Mouse (Mus musculus): ENCODE measurements around the gene Fopnl.
A peak's percentile ranks its signal among the peaks of the same experiment; 100 is the strongest.

Fopnl gene

DNA sequence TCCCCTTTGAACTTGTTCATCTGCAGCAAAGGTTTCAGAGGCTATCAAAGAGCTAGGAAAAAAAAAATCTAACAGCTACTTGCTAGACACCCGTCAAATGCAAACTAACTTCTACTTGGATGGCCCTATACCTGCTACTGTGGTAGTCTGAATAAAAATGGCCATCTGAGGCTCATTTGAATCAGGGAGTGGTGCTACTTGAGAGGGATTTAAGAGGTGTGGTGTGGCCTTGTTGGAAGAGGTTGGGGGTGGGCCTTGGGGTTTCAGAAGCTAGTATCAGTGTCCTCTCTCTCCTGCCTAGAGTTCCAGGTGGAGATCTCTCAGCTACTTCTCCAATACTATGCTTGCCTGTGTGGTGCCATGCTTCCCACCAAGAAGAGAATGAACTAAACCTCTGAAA, 10.8 kb downstream of the Fopnl start:
- no peak for DNase-seq

DNA sequence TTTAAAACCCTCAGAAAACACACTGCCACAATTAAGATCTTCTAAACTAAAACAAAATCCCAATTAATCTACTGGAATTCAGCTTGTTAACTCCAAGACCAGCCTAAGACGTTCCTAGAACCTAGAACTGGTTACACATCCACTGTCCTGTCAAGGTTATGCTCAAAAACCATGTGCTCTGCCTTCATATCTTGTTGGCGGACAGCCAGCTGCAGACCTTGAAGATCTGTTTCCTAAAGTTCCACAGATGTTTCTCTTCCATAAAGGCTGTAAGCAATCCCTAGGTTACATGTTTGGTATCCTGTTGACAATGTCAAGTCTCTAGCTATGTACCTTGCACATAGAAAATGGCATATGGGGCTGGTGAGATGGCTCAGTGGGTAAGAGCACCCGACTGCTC, 12.4 kb downstream of the Fopnl start:
- no peak for DNase-seq

DNA sequence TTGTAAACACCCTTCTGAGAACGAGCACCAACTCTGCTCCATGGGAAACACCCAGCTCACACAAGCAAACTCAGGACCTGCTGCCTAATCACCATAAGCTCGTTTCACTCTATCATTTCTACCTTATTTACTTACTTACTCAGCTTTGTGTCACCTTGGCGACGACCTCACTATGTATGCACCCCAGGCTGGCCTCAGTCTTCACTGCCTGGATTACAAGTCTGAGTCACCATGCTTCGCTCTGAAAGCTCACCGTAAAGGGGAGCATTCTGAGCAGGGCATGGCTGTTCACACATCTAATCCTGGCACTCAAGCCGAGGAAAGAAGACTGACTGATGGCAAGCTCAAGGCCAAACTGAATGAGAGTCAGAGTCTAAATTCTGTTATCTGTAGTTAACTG, 13.5 kb downstream of the Fopnl start:
- DNase-seq = no peak

DNA sequence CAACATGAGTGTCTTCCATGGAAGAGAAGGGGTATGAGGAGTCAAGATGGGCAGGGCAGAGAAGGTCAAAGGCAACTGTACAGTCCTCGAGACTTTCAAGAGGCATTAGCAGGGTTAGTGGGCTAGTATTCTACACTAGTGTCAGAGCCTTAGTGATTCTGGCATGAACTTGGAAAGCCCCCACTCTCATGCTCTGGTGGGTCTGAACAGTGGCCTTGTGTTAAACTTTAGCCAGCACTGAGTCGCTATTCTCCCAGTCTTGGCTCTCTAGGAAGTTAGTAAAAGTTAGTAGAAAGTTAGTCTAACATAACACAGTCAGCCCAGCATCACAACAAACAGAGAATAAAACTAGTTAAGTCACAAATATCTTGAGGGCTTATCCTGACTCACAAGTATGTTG, 14.1 kb downstream of the Fopnl start:
- DNase-seq = no peak

DNA sequence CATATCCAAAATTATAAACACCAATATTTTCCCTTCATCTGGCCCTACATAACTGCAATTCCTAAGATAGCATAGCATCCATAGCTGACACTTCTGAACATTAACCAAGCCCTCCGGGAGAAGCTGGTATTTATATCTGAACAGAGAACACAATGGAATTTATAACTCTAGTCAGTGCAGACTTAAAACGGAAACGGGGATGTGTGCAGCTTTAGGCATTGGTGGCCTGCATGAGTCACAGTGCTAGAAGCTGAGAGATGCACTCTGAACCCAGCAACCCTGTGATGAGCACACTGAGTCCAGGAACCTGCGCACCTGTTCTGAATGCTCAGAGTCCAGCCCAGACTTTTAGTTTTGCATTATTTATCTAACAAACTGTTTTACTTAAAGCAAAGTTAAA, 18.7 kb downstream of the Fopnl start:
- DNase-seq = no peak

DNA sequence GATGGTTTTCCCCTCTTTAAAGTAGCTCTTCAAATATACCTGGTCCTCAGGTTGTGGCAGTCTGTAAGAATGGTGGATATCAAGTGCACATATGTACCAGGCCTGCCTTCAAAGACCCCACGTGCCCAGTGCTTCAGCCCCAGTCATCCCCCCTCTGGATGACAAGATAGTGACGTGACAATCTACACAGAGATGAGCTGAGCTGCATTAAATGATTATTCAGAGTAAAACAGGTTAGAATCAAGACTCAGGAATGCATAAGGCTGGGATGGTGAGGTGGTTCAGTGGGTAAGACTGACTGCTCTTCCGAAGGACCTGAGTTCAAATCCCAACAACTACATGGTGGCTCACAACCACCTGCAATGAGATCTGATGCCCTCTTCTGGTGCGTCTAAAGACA, 19.5 kb downstream of the Fopnl start:
- DNase-seq = no peak

DNA sequence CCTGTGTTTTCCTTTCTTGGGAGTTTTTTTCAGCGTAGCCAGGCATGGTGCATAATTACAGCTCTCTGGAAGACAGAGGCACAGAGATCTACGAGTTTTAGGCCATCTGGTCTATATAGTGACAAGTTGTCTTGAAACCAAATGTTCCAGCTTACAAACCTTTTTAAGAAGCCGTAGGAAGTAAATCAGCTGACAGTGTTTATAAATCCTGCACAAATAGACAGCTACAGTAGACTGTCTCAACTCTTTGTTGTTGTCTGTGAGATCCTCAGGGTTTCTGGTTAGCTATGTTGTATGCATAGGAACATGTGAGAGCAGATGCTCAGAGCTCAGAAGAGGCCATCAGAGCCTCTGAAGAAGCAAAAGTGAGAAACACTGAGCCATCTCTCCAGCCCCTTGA, 20.1 kb downstream of the Fopnl start:
- DNase-seq = no peak

DNA sequence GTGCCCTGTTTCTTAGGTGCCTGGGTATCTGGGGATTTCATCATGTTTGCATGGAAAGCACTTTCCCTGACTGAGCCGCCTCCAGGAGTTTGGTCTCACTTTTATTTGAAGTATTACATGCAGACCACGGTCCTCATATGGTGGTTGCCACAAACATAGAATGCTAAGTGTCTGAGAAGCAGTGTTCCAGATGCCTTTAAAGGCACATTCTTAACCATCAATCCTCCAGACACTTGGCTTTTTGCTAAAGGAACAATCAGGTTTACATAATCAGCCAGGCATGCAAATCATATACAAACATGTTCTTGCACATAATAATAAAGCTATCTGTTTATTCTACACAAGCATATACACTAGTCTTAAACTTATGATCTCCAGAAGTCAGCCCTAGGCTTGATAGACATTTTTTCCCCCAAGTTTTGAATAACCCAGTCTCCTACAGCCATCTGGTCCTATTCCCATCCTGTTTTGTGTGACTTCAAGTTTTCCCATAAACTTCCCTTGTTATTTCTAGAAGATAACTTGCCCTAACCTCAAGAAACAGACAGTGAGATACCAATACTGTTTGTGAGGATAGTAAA, 20.6 kb downstream of the Fopnl start:
- no peak for DNase-seq

DNA sequence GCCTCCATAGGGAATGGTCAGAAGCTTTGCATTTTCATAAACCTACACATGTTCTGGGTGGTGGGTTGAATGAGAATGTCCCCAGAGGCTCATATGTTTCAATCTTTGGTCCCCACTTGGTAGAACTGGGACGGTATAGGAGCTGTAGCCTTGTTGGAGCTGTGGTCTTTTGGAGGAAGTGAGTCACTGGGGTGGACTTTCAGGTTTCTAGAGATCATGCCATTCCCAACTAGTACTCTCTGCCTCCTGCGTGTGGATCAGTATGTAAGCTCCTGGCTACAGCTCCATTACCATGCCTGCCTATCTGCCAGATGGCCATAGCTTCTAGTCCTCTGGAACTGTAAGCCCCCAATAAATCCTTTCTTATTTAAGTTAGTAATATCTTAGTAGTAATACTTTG, 21.9 kb downstream of the Fopnl start:
- DNase-seq = no peak

DNA sequence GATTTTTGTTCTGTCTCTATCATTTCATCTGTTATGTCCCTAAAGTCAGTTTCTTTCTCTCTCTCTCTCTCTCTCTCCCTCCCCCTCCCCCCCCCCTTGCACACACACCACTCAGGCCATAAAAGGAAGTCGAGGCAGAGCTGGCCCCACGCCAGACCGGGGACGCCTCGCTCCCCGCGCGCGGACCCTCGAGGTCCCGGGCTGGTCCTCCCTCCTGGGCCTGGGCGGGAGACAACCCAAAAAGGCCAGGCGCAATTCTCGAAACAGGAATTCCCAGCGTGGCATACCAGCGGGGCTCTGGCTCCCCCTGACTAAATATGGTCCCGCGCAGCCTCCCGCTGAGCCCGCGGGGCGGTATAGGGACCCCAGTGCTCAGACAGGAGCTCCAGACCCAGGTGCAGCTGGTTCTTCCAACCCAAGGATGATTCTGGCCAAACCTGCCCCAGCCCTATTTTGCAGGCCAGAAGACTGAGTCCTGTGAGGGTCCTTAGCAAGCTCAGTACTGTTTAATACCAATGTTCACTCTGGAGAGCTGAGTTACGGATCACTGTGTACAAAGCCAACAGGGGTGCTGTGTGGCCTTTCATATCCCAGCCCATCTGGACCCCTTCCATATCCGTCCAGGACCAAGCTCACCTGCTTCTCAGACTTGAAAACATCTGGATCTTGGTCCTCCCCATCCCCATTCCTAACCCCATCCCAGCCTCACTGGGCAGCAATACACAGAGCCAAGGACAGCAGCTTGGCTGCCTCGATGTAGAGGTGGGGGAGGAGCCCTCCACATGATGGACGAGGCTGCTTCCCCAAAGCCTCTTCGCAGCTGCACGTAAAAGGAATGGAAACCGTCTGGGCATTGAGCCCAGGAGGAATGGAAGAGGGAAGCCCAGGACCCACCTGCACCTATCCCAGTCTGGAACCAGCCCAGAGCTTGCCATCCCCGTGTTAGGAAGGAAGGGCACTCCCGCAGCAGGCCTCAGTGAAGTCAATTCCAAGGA, 24.7 kb downstream of the Fopnl start:
- no peak for DNase-seq

DNA sequence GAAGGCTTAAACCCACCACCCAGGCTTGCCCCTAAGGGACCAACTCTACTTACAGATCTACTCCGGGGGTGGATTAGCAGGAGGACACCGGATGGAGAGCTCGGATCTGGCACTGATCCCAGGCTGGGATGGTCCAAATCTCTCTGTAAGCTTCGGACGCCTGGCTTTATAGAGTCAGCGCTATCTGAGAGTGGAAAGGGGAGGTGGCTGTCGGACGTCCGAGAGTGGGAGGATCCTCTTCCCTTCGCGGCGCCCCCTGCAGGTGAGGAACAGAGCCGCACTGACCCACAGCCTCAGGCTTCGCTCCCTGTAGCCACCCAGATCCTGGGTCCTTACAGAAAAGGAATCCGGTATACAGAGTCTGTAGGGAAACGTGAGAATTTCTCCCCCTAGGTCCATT, 26.0 kb downstream of the Fopnl start, which contains the start of gene Myh11:
Gene Myh11 (minus strand): TSS at position 150 of the 400 bp plus-strand sequence.
- DNase-seq = peak; percentile 22 to 32

DNA sequence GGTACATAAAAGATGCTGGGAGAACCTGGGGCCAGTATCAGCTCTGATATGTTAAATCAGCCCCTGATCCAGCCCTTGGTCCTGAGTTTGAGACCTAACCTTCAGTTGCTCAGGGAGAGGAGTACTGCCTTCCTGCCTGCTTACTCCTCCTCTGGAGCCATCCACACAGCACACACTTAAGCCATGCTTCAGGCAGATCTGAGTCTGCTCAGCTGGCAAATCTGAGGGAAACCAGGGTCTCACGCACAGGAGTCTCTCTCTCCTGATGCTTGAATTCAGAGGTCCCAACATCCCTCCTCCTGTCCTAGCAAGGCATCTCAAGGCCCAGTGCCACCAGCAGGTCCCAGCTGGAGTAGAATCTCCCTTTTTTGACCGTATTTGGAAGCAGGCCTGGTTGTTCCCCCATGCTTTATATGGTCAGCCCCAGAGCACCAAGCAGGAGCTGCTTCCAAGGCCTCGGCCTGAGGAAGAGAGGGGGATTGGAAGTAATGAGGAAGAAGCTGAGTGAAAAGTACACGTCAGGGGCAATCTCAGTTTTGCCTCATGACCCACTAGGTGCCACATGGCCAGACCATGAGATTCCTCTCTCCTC, 44.7 kb downstream of the Fopnl start:
- no peak for DNase-seq

DNA sequence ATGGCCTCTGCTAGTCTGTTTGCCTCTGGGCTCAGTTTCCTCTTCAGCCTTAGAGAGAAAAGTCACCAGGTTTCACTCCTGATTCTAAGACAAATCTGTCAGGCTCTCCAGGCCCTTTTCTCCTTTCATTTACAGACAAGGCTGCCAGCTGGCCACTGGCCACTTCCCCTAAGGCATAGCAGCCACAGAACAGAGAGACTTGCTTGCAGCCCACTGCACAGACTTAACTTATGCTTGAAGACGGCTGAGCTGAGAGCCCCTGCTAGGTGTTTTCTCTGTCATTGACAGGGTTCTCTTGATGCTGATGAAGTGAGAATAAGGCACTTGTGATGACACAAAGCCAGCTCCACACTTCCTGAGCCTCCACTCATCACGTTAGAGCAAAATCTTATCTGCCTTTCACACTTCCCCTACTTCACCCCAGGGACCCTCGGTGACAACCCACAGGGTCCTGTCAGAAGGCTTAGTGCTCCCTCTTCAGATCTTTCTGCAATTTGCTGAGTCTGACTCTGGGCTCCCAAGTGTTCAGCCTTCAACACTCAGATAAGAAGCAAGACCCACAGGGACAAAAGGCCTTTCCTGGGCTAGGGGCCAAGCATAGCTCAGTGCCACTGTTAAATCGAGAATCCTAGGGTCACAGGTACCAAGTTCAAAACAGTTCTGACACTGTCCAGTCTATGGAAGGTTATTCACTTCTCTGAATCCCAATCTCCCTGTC, 51.8 kb downstream of the Fopnl start:
- DNase-seq = no peak

DNA sequence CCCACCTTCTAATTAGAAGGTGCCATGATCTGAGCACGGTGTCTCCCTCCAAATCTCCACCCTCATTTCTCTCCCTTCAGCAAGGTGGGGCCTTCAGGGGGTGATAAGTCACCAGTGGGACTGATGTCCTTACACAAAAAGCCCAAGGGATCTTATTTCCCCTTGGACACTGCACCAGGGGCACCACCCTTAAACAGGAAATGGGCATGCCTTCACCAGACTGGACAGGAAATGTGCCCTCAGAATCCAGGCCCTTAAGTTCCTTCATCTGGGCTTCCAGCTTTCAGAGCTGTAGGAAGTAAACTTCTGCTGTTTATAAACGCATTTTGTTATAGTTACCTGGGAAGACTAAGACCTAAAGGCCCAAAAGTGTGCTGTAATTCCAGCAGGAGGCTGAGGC, 52.7 kb downstream of the Fopnl start:
- DNase-seq = no peak

DNA sequence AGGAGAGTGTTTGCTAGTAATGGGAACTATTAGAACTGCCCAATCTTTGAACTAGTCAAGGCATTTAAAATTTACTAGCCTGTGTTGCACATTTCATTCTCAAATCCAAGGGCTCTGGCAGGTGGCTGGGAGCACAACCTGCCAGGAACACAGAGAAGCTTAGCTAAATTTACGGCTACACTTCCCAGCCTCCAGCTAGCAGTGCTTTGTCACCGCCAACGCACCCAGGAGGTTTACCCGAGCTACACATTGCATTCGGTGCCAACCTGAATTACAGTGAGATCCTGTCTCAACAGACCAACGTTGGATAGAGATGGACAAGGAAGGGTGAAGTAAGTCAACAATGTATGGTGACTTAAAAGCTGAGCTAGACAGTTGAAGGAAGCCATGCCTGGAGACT, 54.0 kb downstream of the Fopnl start:
- no peak for DNase-seq

DNA sequence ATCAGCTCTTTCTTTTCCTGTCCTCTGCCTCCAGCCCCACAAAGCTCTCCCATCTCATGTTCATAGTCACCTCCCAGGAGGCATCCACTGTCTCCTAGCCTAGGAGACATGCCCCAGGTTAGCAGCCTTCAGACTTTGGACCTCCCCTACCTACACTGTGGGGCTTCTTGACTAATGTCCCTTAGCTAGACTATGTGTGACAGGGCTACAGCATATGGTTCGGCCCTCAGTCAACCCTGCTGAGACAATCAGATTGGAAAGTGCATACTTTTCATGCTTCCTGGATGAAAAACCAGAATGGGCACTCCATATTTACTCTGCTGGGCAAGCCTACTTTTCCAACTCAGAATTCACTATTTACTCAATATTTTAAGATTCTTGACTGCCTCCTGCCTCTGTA, 54.8 kb downstream of the Fopnl start:
- DNase-seq = no peak

DNA sequence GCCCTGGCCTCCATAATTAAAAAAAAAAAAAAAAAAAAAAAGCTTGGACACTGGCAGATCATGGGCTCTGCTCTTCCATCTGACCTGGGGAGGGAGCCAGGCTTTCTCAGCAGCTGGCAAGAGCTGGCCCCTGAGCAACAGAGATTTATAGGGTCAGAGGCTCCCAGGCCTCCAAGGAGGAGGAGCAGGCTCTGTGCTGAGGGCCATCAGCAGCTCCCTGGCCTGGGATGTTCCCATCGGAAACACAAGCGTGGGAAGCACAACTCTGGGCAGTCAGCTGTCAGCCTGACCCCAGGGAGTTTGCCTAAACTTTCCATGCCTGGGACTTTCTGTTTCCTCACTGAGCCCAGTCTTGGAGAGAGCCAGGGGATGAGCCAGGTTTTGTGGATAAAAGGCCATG, 58.3 kb downstream of the Fopnl start:
- DNase-seq = no peak

DNA sequence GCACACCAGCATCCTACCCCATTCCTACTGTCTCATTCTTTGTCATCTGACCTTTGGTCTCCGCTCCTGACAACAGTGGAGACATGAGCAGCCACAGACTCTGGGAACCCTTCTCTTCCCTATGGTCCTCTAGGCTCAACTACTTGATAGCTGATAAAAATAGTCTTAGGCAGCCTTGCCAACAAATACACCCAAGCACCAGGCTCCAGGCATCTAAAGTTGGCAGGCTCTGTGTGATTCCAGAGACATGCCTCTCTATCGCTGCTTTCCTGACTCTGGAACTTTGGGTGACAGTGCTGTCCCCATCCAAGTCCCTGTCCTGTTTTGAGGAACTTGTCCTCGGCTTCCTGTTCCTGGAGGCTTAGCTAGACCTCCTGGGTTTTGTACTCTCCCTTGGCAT, 63.6 kb downstream of the Fopnl start:
- DNase-seq = no peak

DNA sequence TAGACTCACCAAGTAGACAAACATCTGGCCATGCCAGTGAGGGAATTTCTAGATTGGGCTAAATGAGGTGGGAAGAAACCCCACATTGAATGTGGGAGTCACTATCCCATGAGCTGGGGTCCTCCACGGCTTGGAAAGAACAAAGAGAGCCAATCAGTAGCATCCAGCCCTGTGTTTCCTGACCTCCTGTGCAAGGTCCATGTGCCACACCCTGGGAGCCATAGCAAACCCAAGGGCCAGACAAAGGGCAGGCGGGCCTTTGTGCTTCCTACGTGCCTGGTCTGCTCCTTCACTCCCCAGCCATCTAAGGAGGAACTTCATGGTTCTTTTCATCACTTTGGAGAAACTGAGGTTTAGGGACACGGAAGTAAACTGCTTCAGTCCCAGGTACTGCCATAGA, 64.3 kb downstream of the Fopnl start:
- DNase-seq = no peak

DNA sequence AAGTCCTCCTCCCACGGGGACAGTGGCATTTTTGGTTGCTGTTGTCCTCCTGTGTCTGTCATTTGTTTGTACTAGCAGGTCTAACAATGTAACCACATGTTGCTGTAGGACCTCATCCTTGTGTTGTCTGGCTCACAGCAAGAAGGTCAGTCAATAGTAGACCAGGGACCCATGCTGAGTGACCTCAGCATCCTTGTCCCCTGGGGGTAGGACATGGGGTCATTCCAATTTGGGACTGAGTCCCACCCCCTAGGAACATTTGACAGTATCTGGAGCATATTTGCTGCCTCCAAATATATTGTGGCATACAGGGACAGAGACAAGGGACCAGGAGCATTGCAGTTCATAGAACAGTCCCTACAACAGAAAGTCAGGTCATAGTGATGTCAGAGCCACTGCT, 67.3 kb downstream of the Fopnl start:
- DNase-seq = no peak
